Mouse (Mus musculus) stomach, embryonic 16.5 days (tissue): ENCODE data around the gene Smtn. TPM values are rescaled to one million over a fixed set of nuclear protein-coding genes. Genes with fewer than 3 reads are reported as not detected.

Source experiments
- ATAC-seq: fragments of 200-750 bp; cut with Nextera tagmentation; 2 replicates; pipeline ENCODE4 v1.8.0; 2017; ENCODE audit warnings: moderate number of reproducible peaks, moderate TSS enrichment; ENCODE audit not compliant: insufficient read depth, low FRiP score
- H3K27ac ChIP-seq: fragments of 300-500 bp; sonication (generic); 2 replicates; pipeline ENCODE4 v1.5.1; 2014; ENCODE audit warnings: low read length
- H3K27me3 ChIP-seq: fragments of 300-500 bp; sonication (generic); 2 replicates; pipeline ENCODE4 v1.6.1; 2014; ENCODE audit warnings: low read length, control low read depth, mixed read lengths; ENCODE audit not compliant: control insufficient read depth, insufficient read depth
- H3K36me3 ChIP-seq: fragments of 300-500 bp; sonication (generic); 2 replicates; pipeline ENCODE4 v1.6.1; 2014; ENCODE audit warnings: low read length; ENCODE audit not compliant: control insufficient read depth, insufficient read depth
- H3K4me1 ChIP-seq: fragments of 300-500 bp; sonication (generic); 2 replicates; pipeline ENCODE4 v1.6.1; 2014; ENCODE audit warnings: low read length, control low read depth, mixed read lengths; ENCODE audit not compliant: control insufficient read depth, insufficient read depth
- H3K4me2 ChIP-seq: fragments of 300-500 bp; sonication (generic); 2 replicates; pipeline ENCODE4 v1.6.1; 2014; ENCODE audit warnings: low read depth, low read length, mixed read lengths
- H3K4me3 ChIP-seq: fragments of 300-500 bp; sonication (generic); replicated peaks from 2 replicates; pipeline ENCODE4 v1.5.1; 2014; ENCODE audit warnings: mild to moderate bottlenecking, low read length
- H3K9ac ChIP-seq: fragments of 300-500 bp; sonication (generic); 2 replicates; pipeline ENCODE4 v1.6.1; 2014; ENCODE audit warnings: low read length
- H3K9me3 ChIP-seq: fragments of 300-500 bp; sonication (generic); replicated peaks from 2 replicates; pipeline ENCODE4 v1.6.1; 2016; ENCODE audit warnings: low read length, control low read depth; ENCODE audit not compliant: control insufficient read depth
- WGBS: fragments of 180-500 bp; shearing (Covaris S2); extraction: QIAGEN DNeasy Blood & Tissue Kit; methylation state at CpG from one replicate; pipeline ENCODE4 v1.1.7; 2014; 5-methylcytosine and 5-hydroxymethylcytosine counted together
- polyA plus RNA-seq: library from polyadenylated mRNA; unstranded; fragments of >200 nt; fragmentation: Nextera tagmentation; extraction: Ambion mirVana; gene quantifications from 2 replicates; pipeline ENCODE4 v1.2.1, GENCODE M21; 2015

Smtn gene
- polyA plus RNA-seq, 1 experiment from 2014 or later: 128 TPM

GRCm38 (mm10) chr11:3541932-3542331, 1.5 kb upstream of the Smtn start:
- Histone ChIP-seq H3K9me3 (no peaks in the 10 kb centered on the region), H3K9ac (no peak overlapping the region), H3K4me3 (no peak overlapping the region), H3K4me1 (peaks cover 25% of the 10 kb centered on the region; the same call in 1 of the 2 replicates), H3K27me3 (no peaks in the 10 kb centered on the region), H3K27ac (no peak overlapping the region), H3K4me2 (no peak overlapping the region), H3K36me3 (no peaks in the 10 kb centered on the region)
- 60% methylated on average over 3 of the region's 3 CpGs for WGBS
- no peak for ATAC-seq

- WGBS: 71% methylated on average over 4 of the region's 4 CpGs
These were observed 601 bp downstream of the Smtn start for GRCm38 (mm10) chr11:3539826-3540196.

GRCm38 (mm10) chr11:3539111-3539825, 1.1 kb downstream of the Smtn start:
- peak overlapping the region; percentile 75 for H3K4me3 ChIP-seq
- H3K36me3 ChIP-seq: 0 out of 2 replicates have a peak, but pooled peaks cover 1% of the 10 kb centered on the region
- peak overlapping the region; percentile 89 for H3K4me2 ChIP-seq
- H3K9me3 ChIP-seq: no peaks in the 10 kb centered on the region
- peak; percentile 89 for ATAC-seq
- H3K9ac ChIP-seq: peak overlapping the region; percentile 88
- H3K27ac ChIP-seq: peak overlapping the region; percentile 72
- peaks cover 38% of the 10 kb centered on the region for H3K4me1 ChIP-seq
- 3% methylated on average over 33 of the region's 33 CpGs for WGBS
- no peaks in the 10 kb centered on the region for H3K27me3 ChIP-seq

More at GRCm38 (mm10) chr11:3539826-3540196, 601 bp downstream of the Smtn start:
- peak overlapping the region; percentile 65 for H3K4me2 ChIP-seq
- no peaks in the 10 kb centered on the region for H3K9me3 ChIP-seq
- H3K27me3 ChIP-seq: no peaks in the 10 kb centered on the region
- peaks cover 36% of the 10 kb centered on the region for H3K4me1 ChIP-seq
- ATAC-seq: no peak
- H3K27ac ChIP-seq: no peak overlapping the region
- peak overlapping the region; percentile 75 for H3K4me3 ChIP-seq
- H3K36me3 ChIP-seq: no peaks in the 10 kb centered on the region
- H3K9ac ChIP-seq: peak overlapping the region; percentile 65

GRCm38 (mm10) chr11:3538341-3538740, 2.1 kb downstream of the Smtn start:
- Histone ChIP-seq H3K9ac (peak overlapping the region; percentile 88), H3K27ac (peak overlapping the region; percentile 72), H3K27me3 (no peaks in the 10 kb centered on the region), H3K36me3 (0 out of 2 replicates have a peak, but pooled peaks cover 8% of the 10 kb centered on the region), H3K4me1 (peaks cover 37% of the 10 kb centered on the region), H3K4me3 (peak overlapping the region; percentile 75), H3K4me2 (peak overlapping the region; percentile 89), H3K9me3 (no peaks in the 10 kb centered on the region)
- ATAC-seq: no peak
- 60% methylated on average over 4 of the region's 4 CpGs for WGBS

- H3K4me2 ChIP-seq: peak overlapping the region; percentile 89
- H3K4me3 ChIP-seq: peak overlapping the region; percentile 75
- no peaks in the 10 kb centered on the region for H3K9me3 ChIP-seq
- H3K4me1 ChIP-seq: peaks cover 31% of the 10 kb centered on the region
- H3K36me3 ChIP-seq: 0 out of 2 replicates have a peak, but pooled peaks cover 8% of the 10 kb centered on the region
- peak overlapping the region; percentile 72; the same call in 1 of the 2 replicates for H3K27ac ChIP-seq
- H3K9ac ChIP-seq: peak overlapping the region; percentile 88
- H3K27me3 ChIP-seq: no peaks in the 10 kb centered on the region
- no peak for ATAC-seq
- 75% methylated on average over 3 of the region's 3 CpGs for WGBS
These were observed 2.7 kb downstream of the Smtn start for GRCm38 (mm10) chr11:3537711-3538110.

- H3K4me2 ChIP-seq: peak overlapping the region; percentile 89
- peaks cover 28% of the 10 kb centered on the region for H3K4me1 ChIP-seq
- H3K4me3 ChIP-seq: peak overlapping the region; percentile 75
- H3K9me3 ChIP-seq: no peaks in the 10 kb centered on the region
- no peak for ATAC-seq
- peak overlapping the region; percentile 40; the same call in 1 of the 2 replicates for H3K9ac ChIP-seq
- peaks cover 14% of the 10 kb centered on the region; the same call in 1 of the 2 replicates for H3K36me3 ChIP-seq
- H3K27me3 ChIP-seq: no peaks in the 10 kb centered on the region
- 93% methylated on average over 5 of the region's 5 CpGs for WGBS
- peak overlapping the region; percentile 96 for H3K27ac ChIP-seq
These were observed 3.6 kb downstream of the Smtn start for GRCm38 (mm10) chr11:3536745-3537333.

GRCm38 (mm10) chr11:3536082-3536481, 4.3 kb downstream of the Smtn start:
- no peaks in the 10 kb centered on the region for H3K27me3 ChIP-seq
- peak overlapping the region; percentile 96 for H3K27ac ChIP-seq
- peak overlapping the region; percentile 89 for H3K4me2 ChIP-seq
- H3K9ac ChIP-seq: peak overlapping the region; percentile 82
- H3K4me3 ChIP-seq: peak overlapping the region; percentile 75
- ATAC-seq: no peak
- H3K4me1 ChIP-seq: peaks cover 28% of the 10 kb centered on the region
- WGBS: 40% methylated on average over 5 of the region's 5 CpGs
- peaks cover 16% of the 10 kb centered on the region for H3K36me3 ChIP-seq
- H3K9me3 ChIP-seq: no peaks in the 10 kb centered on the region

- ATAC-seq: peak; percentile 85
- Histone ChIP-seq H3K36me3 (peaks cover 22% of the 10 kb centered on the region), H3K27ac (peak overlapping the region; percentile 96), H3K9me3 (no peaks in the 10 kb centered on the region), H3K9ac (peak overlapping the region; percentile 82), H3K4me1 (peaks cover 28% of the 10 kb centered on the region), H3K4me2 (peak overlapping the region; percentile 89), H3K4me3 (peak overlapping the region; percentile 75), H3K27me3 (no peaks in the 10 kb centered on the region)
- WGBS: under 1% methylated on average over 36 of the region's 36 CpGs
These were observed 4.9 kb downstream of the Smtn start for GRCm38 (mm10) chr11:3535406-3535986.

- Histone ChIP-seq H3K27ac (peak overlapping the region; percentile 96; the same call in 1 of the 2 replicates), H3K9me3 (no peaks in the 10 kb centered on the region), H3K4me1 (peaks cover 28% of the 10 kb centered on the region), H3K4me2 (peak overlapping the region; percentile 89), H3K36me3 (peaks cover 24% of the 10 kb centered on the region), H3K27me3 (no peaks in the 10 kb centered on the region), H3K4me3 (peak overlapping the region; percentile 75), H3K9ac (peak overlapping the region; percentile 82)
- no peak for ATAC-seq
- WGBS: 20% methylated on average over 8 of the region's 8 CpGs
These were observed 5.5 kb downstream of the Smtn start for GRCm38 (mm10) chr11:3534956-3535355.
